Mouse (Mus musculus): ENCODE results near the gene Ms4a6b. TPM values are rescaled to one million over a fixed set of nuclear protein-coding genes. Genes with fewer than 3 reads are reported as not detected.
A peak's percentile ranks its signal among the peaks of the same experiment; 100 is the strongest.
"Not testable (repeated sequence)": the region's sequence is repeated elsewhere in the genome, so short reads cannot be mapped to it uniquely, and the experiment has no call there.

Ms4a6b gene
- total RNA-seq (2021) = 1 to 10 TPM in 1 of 2 experiments, under 1 TPM in 1; 0.96 to 2.0 TPM

DNA sequence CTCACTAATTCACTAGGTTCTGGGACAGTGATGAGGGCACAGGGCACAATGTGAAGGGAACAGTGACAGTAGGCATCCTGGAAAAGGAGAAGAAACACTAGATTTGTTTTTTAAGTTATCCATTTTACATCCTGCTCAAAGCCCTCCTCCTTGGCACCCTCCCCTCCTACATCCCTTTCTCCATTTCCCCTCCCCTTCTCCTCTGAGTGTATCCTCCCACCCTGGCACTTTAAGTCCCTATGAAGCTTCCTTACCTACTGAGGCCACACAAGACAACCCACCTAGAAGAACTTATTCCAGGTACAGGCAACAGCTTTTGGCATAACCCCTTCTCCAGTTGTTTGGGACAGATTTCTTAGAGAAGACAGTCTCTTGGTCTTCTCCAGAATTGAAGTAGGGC is at the start of gene Ms4a6b:
Gene Ms4a6b, plus strand, starts transcription at position 267 of the 400 bp plus-strand sequence.
- DNase-seq (ENCODE audit: low spot score in 2 of 2) = no peak
- intact Hi-C loops (cut with DNase I) = no loop called here

DNA sequence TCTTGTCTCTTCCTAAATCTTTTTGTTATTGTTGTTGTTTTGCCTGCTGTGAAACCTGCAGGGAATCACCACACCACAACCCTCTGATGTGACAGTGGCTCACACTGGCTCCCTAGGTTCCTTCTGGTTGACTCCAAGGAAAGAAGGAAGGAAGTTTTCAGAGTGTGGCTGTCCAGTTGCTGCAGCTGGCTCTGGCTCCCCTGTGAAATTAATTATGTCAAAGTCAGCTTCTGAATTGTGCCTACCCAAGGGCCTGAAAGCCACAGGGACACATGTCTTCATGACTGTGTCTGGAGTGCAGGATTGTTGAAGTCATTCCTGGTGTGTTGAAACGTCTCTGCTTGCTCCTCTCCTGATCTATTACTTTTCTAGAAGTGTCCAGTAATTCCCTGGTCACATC is 48.0 kb upstream of the Ms4a6b start:
- intact Hi-C loops (cut with DNase I); DNase-seq (ENCODE audit: low spot score in 2 of 2): not testable (repeated sequence)

- DNase-seq (ENCODE audit: low spot score in 2 of 2); intact Hi-C loops (cut with DNase I): not testable (repeated sequence)
These were observed 47.1 kb upstream of the Ms4a6b start, which contains the start of gene Ms4a6c for GRCm38 (mm10) chr19:11469215-11469614. Ms4a6c (plus strand) TSS chr19:11469366.

DNA sequence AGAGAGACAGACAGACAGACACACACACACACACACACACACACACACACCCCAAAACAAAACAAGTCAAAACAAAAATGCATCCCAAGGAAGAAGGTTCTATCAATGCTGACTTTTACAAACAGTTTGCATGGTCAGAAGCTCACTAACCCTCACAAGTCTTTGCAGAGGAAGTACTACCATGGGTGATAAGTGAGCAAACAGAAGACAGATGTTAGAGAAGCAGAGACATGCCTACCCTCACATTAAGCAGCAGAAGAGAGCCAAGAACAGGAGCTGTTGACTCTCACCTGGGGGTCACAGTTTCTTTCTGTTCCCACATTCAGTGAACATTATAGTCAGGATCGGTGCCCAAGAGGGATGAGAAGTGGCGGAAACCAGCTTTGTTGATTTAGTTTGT is 36.6 kb upstream of the Ms4a6b start:
- intact Hi-C loops (cut with DNase I) = no loop called here
- no peak for DNase-seq (ENCODE audit: low spot score in 2 of 2)

- DNase-seq (ENCODE audit: low spot score in 2 of 2) = no peak
- intact Hi-C loops (cut with DNase I) = no loop called here
These were observed 33.6 kb upstream of the Ms4a6b start for GRCm38 (mm10) chr19:11482684-11483083.

- intact Hi-C loops (cut with DNase I) = no loop called here
- DNase-seq (ENCODE audit: low spot score in 2 of 2) = no peak
These were observed 32.4 kb upstream of the Ms4a6b start for GRCm38 (mm10) chr19:11483941-11484340.

DNA sequence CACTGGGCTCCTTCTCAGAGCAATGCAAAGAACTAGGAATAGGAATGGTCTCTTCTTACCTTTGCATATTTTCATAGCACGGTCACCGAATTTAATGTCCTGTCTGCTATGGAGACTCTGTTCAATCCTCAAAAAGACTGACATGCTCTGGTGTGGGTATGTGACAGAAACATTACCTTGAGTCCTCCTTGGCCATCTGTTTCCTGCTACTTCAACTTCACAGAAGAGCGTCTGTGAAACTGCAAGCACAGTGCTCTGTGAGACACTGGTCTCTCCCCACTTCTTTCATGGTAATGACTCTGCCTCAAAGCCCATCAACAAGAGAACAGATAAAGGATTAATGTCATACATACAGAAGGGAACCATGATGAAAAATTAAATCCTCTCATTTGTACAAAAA is 31.9 kb upstream of the Ms4a6b start:
- peak in 1 of 2 experiments; percentile 49 for DNase-seq (ENCODE audit: low spot score in 2 of 2)
- intact Hi-C loops (cut with DNase I) = no loop called here

DNA sequence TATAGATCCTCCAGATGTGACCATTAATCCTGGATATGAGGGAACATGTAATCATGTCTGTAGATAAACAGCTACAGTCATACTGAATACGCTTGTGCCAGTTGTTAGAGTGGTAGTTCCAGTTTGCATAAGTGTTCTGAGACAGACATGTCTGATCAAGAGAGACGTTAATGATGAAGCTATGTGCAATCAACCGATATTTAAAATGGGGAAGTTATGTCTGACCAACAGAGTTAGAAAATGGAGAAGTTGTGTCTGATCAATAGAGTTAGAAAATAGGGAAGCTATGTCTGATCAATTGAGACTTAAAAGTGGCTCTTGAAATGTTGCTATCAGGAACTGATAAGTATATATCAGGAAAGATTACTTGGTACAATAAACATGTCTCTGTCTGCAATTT is 31.0 kb upstream of the Ms4a6b start:
- intact Hi-C loops (cut with DNase I) = no loop called here

DNA sequence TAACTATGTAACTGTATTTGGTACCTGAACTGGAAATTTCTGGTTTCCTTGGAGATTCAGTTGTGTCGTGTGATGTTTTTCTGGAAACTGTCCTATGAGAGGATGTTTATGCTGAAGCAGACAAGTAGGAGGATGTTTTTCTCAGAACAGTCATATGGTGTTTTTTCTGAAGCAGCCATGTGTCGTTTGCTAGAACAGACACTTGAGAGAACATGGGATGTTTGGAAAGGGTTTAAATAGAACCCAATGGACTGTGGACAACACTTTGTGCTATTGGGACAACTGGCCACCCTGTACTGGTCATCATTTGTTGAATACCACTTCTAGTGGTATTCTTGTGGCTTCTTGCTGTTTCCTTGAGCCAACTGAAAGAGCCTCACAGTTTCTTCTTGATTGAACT is 30.6 kb upstream of the Ms4a6b start, which contains the start of gene Gm8369:
Gene Gm8369, plus strand, starts transcription at position 193 of the 400 bp plus-strand sequence.
- DNase-seq (ENCODE audit: low spot score in 2 of 2) = peak; percentile 30 to 83
- intact Hi-C loops (cut with DNase I) = no loop called here

More for the DNA sequence above, 31.0 kb upstream of the Ms4a6b start:
- DNase-seq (ENCODE audit: low spot score in 2 of 2) = no peak

- intact Hi-C loops (cut with DNase I) = no loop called here
- DNase-seq (ENCODE audit: low spot score in 2 of 2) = no peak
These were observed 29.7 kb upstream of the Ms4a6b start for GRCm38 (mm10) chr19:11486599-11486998.

DNA sequence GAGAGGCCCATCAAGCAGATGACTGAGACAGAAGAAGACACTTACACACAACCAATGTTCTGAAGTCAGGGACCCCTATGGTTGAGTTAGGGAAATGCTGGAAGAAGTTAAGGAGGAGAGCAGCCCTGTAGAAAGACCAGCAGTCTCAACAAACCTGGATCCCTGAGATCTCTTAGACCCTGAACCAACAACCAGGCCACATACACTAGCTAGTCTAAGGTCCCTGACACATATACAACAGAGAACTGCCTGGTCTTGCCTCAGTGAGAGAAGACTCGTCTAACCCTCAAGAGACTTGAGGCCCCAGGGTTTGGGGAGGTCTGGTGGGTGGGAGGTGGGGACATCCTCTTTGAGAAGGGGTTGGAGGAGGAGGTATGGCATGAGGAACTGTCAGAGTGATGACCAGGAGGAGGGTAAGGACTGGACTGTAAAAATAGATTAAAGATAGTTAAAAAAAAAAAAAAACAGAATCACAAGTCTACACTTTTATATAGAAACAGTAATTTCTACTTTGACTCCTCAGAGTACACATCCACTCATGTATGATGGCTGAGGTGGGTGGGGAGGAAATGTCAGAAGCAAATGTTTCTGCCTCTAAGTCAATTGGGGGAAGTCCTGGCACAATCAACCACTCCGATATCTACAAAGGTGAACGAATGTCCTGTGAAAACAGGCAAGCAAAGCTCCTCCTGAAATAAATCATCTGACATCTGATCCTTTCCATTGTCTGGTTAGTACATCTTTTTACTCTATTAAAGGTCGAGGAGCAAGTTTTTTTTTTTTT is 24.7 kb upstream of the Ms4a6b start:
- DNase-seq (ENCODE audit: low spot score in 2 of 2) = no peak
- intact Hi-C loops (cut with DNase I) = loop anchor here (5.0 kb wide), 1 partner anchor 104 kb away; no protein-coding TSS in a partner anchor

DNA sequence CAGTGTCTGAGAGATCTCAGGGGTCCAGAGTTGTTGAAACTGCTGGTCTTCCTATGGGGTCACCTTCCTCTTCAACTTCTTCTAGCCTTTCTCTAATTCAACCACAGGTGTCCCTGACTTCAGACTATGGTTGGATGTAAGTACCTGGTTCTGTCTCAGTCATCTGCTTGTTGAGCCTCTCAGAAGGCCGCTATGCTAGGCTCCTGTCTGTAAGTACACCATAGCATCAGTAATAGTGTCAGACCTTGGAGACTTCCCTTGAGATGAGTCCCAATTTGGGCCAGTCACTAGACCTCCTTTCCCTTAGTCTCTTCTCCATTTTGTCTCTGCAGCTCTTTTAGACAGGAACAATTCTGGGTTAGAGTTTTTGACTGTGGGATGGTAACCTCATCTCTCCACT is 23.6 kb upstream of the Ms4a6b start:
- no peak for DNase-seq (ENCODE audit: low spot score in 2 of 2)
- intact Hi-C loops (cut with DNase I) = loop anchor here (5.0 kb wide), 1 partner anchor 105 kb away; no protein-coding TSS in a partner anchor

- intact Hi-C loops (cut with DNase I) = loop anchor here (5.0 kb wide), 1 partner anchor 107 kb away; no protein-coding TSS in a partner anchor
- no peak for DNase-seq (ENCODE audit: low spot score in 2 of 2)
These were observed 21.8 kb upstream of the Ms4a6b start for GRCm38 (mm10) chr19:11494519-11494918.

- no peak for DNase-seq (ENCODE audit: low spot score in 2 of 2)
These were observed 20.0 kb upstream of the Ms4a6b start for GRCm38 (mm10) chr19:11496361-11496760.

DNA sequence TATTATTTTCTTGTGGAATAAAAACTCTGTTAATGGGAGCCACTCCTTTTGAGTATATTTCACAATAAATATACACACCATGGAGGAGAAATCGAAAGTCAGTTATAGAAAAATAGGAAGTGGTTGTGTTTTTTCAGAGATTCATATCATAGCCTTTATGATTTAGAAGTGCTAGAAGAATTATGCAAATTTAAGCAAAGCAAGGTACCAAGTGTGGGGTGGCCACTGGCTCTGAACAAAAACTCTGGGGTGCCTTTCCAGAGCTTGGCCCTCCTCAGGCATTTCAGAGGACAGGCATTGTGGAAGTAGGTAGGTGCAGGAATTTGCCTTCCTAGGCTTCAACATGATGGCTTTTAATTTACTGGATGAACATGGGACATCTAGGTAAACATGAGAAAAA is 19.0 kb upstream of the Ms4a6b start:
- DNase-seq (ENCODE audit: low spot score in 2 of 2); intact Hi-C loops (cut with DNase I): not testable (repeated sequence)

More at GRCm38 (mm10) chr19:11496361-11496760, 20.0 kb upstream of the Ms4a6b start:
- intact Hi-C loops (cut with DNase I) = no loop called here

- no peak for DNase-seq (ENCODE audit: low spot score in 2 of 2)
- intact Hi-C loops (cut with DNase I) = loop anchor here (2.0 kb wide), 1 partner anchor 48 kb away; no protein-coding TSS in a partner anchor
These were observed 15.5 kb upstream of the Ms4a6b start for GRCm38 (mm10) chr19:11500796-11501195.

- intact Hi-C loops (cut with DNase I) = loop anchor here (2.0 kb wide), 1 partner anchor 47 kb away; no protein-coding TSS in a partner anchor
- no peak for DNase-seq (ENCODE audit: low spot score in 2 of 2)
These were observed 15.0 kb upstream of the Ms4a6b start for GRCm38 (mm10) chr19:11501326-11501725.

GRCm38 (mm10) chr19:11504857-11505256 is 11.5 kb upstream of the Ms4a6b start:
- intact Hi-C loops (cut with DNase I) = no loop called here
- DNase-seq (ENCODE audit: low spot score in 2 of 2) = no peak

GRCm38 (mm10) chr19:11513458-11513857 is 2.9 kb upstream of the Ms4a6b start:
- DNase-seq (ENCODE audit: low spot score in 2 of 2) = no peak
- intact Hi-C loops (cut with DNase I) = no loop called here

DNA sequence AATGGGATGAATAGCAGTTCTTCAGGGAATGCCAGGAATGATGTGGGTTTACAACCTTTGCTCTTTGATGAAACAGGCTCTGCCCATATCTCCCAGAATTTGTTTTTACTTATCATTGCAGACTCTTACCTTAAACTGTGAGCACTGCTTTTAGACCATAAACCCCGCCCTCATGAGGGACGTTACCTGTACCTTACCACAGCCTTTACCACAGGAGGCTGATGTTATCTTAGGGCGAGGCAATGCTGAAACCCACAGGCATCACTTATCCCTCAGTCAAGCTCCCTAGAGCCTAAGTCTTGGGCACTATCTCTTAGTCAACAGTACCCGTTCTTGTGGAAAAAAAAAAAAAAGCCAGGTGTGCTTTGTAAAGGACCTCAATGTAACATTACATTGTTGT is 533 bp downstream of the Ms4a6b start:
- no peak for DNase-seq (ENCODE audit: low spot score in 2 of 2)
- intact Hi-C loops (cut with DNase I) = no loop called here

GRCm38 (mm10) chr19:11517373-11517772 is 1.1 kb downstream of the Ms4a6b start:
- intact Hi-C loops (cut with DNase I); DNase-seq (ENCODE audit: low spot score in 2 of 2): not testable (repeated sequence)
